Mouse (Mus musculus) forelimb bud, embryonic 11.5 days (tissue): ENCODE results near the gene Clec2g.

Experiments
- DNase-seq: peaks from one replicate; pipeline ENCODE4 v3.0.0-alpha.2; 2012; ENCODE audit warnings: low read depth, low spot score

The Clec2g gene

DNA sequence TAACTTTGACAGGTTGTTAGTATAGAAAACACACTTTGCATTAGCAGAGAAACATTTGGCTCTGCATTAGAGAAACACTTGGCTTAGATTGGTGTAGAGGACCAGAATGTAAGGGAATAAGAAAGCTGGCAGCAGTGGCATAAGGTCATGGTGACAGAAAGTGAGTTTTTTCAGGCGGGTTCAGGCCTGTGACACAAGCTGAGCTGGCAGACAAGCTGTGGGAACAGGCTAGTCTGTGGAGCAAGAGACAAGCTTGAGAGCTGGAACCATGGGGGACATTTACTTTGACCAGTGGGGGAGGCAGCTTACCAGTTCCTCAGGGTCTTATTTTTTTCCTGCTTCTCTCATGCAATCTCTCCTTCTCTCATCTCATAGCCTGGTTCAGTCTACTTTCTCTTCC, 78.8 kb downstream of the Clec2g start:
- DNase-seq = no peak

DNA sequence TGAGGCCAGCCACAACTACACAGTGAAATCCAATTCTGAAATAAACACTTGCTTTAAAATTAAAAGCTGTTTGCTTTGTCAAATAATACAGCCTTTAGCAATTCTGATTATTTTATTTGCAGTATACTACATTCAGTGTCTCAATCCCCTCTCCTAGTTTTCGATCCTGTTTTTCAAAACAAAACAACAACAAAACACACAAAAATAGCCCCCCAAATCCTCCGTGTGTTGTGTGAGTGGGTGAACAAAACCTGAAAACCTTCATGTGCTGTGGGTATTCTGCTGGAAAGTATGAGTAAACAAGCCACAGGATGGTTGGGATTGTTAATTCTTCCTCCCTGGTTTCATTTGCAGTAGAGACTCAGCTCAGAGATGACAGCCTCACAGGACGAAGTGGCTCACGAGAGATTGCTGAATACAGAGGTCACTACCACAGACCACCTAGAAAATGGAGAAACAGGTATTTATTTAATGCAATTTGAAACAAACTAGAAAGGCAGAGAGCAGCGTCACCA, 79.6 kb downstream of the Clec2g start:
- DNase-seq = no peak

DNA sequence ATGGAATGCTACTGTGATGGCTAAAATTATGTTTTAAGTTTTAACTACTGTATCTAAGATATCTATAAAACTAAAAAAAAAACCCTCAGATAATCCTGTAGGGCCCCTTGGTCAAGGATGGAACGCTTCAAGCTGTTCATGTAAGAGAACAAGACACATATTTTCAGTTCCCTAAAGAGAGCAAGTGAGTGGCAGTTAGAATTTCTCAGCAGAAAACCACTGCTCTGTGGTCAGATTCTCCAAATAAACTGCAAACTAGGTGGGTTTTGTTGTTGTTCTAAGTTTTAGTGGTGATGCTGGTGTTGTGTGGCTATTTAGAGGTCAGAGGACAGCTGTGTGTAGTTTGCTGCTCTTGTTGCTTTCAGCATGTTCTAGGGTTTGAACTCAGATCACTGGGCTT, 80.2 kb downstream of the Clec2g start:
- DNase-seq = no peak

DNA sequence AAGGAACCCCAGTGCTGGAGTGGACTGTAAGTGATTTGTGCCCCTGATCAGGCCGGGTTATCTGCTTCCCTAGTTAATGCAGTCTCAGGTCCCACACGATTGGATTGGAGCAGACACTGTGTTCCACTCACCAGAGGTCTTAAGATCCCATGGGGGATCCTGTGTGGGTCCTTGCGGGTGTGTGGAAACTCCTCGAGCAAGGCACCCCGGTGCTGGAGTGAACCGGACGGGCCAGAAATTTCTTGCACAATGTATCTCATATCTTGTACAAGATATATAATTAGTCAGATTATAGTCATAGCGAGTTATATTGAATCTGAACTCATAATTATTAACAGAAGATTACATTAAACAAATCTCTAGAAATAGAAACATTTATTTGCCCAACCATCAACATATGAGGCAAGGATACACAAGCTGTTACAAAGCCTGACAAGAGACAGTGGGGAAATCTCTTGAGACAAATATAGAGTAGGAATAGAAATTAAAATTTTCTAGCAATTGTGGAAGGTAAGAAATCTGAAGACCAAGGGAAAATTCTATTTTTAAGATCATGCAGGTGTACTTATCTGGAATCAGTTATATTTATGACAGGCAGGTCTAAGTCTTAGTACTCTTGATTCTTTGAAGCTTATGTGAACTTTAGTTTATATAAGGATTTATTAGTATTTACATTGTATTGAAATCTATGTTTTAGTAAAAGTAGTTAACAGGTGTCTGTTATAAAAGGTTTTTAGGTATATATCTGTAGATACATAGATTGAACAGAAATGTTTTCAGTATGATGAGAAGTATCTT, 93.5 kb downstream of the Clec2g start:
- DNase-seq = no peak

DNA sequence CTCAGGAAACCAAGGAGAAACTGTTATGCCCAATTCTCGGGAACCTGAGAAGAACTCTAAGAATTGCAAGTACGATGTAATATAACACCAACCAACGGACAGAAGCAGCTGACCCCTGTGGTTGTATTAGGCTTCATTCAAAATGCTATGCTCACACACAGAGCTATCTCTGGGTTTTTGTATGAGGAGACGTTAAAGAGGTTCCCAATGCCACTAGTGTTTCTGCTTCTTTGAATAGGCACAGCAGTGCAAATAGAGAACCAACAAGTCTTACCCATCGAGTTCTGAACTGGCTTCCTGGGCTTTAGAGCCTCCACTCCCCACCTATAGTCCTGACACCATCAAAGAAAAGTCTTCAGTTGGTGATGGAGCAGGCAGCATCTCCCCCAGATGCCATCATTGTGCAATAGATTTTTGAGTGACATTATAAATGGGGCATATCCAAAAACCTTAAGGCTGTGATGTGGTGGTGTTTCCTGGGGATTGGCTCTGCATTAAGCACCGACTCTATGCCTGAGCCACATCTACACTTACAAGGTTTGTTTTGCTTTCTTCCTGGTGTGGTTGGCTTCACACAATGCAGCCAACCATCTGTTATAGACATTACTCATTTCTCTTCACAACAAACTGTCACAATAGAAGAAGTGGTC, 96.1 kb downstream of the Clec2g start:
- DNase-seq = no peak

DNA sequence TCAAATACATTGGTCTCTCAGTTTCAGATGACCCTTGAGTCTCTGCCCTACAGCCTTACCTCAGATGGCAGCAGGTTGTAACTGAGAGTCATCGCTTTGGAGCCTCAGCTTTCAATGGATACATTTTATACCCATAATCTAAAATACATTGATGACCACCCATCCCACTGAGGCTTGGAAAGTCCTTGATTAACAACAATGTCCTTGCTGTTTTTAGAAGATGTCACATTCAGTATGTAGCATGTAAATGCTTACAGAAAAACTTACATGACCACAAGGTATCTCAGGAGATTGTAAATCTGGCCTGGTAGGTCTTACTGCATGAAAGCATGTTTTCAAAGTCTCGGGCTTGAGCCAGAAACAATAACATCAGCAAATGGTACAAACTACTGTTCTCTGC, 96.8 kb downstream of the Clec2g start:
- DNase-seq = no peak

DNA sequence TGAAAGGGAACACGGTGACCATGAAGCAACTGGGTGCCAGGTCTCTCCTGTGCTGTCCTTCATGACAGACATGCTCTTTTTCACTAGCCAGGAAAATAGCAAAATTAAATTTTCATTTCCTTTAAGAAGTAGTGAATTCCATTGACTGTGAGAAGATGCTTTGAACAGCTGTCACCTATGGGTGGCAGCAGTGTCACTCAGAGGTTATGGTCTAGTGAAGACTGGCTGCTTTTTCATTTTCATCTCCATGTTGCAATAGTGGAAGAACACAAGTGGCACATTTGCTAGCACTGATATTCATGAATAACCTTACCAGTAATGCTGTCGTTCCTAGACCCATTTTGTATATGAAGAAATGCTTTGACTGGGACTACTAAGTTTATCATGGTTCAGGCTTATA, 99.2 kb downstream of the Clec2g start:
- DNase-seq = no peak
